Mouse (Mus musculus) midbrain, embryonic 12.5 days (tissue): ENCODE measurements around the gene Psmd2. TPM values are rescaled to one million over a fixed set of nuclear protein-coding genes. Genes with fewer than 3 reads are reported as not detected.

Source experiments
- ATAC-seq: fragments of 200-750 bp; cut with Nextera tagmentation; 2 replicates; pipeline ENCODE4 v1.8.0; 2017; ENCODE audit warnings: low read depth, moderate TSS enrichment, moderate library complexity; ENCODE audit not compliant: low FRiP score
- H3K27ac ChIP-seq: fragments of 300-500 bp; sonication (generic); replicated peaks from 2 replicates; pipeline ENCODE4 v1.5.1; 2016; ENCODE audit warnings: mild to moderate bottlenecking
- H3K27me3 ChIP-seq: fragments of 300-500 bp; sonication (generic); 2 replicates; pipeline ENCODE4 v1.6.1; 2016; ENCODE audit warnings: mild to moderate bottlenecking
- H3K36me3 ChIP-seq: fragments of 300-500 bp; sonication (generic); 2 replicates; pipeline ENCODE4 v1.6.1; 2016
- H3K4me1 ChIP-seq: fragments of 300-500 bp; sonication (generic); 2 replicates; pipeline ENCODE4 v1.6.1; 2016
- H3K4me2 ChIP-seq: fragments of 300-500 bp; sonication (generic); replicated peaks from 2 replicates; pipeline ENCODE4 v1.6.1; 2016; ENCODE audit warnings: mild to moderate bottlenecking, moderate library complexity
- H3K4me3 ChIP-seq: fragments of 300-500 bp; sonication (generic); 2 replicates; pipeline ENCODE4 v1.5.1; 2016; ENCODE audit warnings: mild to moderate bottlenecking
- H3K9ac ChIP-seq: fragments of 300-500 bp; sonication (generic); replicated peaks from 2 replicates; pipeline ENCODE4 v1.6.1; 2016; ENCODE audit warnings: mild to moderate bottlenecking, moderate library complexity
- H3K9me3 ChIP-seq: fragments of 300-500 bp; sonication (generic); 2 replicates; pipeline ENCODE4 v1.6.1; 2016; ENCODE audit warnings: mild to moderate bottlenecking
- WGBS: fragments of 180-500 bp; shearing (Covaris S2); methylation state at CpG from one replicate; pipeline ENCODE4 v1.1.7; 2016; 5-methylcytosine and 5-hydroxymethylcytosine counted together
- polyA plus RNA-seq: library from polyadenylated mRNA; unstranded; fragments of >200 nt; fragmentation: Nextera tagmentation; extraction: Ambion mirVana; gene quantifications from 2 replicates; pipeline ENCODE4 v1.2.1, GENCODE M21; 2016

Gene Psmd2
- polyA plus RNA-seq, 1 experiment from 2014 or later = 443 TPM

DNA sequence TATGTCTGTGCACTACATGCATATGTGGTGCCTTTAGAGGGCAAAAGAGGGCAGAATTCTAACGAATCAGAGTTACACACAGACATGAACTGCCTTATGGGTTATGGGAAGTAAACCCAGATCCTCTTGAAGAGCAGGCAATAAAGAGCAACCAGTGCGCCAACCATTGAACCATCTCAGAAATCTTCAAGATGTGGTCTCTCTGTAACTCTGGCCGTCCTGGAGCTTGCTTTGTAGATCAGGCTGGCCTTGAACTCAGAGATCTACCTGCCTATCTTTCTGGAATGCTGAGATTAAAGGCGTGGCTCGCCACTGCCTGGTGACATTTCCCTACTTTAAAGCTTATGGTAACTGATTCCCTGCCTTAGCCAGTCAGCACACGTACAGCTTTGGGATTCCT is 20.4 kb downstream of the Psmd2 start:
- H3K27ac ChIP-seq = no peak overlapping the region
- peak overlapping the region; percentile 90 for H3K4me2 ChIP-seq
- H3K36me3 ChIP-seq = peaks cover 21% of the 10 kb centered on the region
- H3K4me3 ChIP-seq = peak overlapping the region; percentile 93; the same call in 1 of the 2 replicates
- WGBS = 29% methylated on average over 6 of the region's 6 CpGs
- ATAC-seq = 0 out of 2 replicates have a peak, but pooled peaks have one; percentile 7
- no peak overlapping the region; the same call in 1 of the 2 replicates for H3K9ac ChIP-seq
- peaks cover 19% of the 10 kb centered on the region for H3K4me1 ChIP-seq
- H3K9me3 ChIP-seq = no peaks in the 10 kb centered on the region
- H3K27me3 ChIP-seq = no peaks in the 10 kb centered on the region

DNA sequence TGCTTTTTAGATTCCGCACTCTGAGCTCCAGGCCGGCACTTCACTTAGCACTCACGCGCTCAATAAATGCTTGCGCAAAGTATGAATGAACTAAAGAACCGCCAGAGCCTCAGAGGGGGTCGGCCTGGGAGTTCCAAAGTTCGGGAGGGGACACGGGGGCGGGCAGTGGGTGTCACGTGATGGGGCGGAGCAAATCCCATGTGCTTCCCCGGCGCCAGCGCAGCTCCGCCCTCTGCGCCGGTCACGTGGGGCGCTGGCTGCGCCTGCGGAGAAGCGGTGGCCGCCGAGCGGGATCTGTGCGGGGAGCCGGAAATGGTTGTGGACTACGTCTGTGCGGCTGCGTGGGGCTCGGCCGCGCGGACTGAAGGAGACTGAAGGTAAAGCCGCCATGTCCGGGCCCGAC is 21.0 kb downstream of the Psmd2 start:
- under 1% methylated on average over 35 of the region's 38 CpGs for WGBS
- Histone ChIP-seq H3K36me3 (peaks cover 27% of the 10 kb centered on the region), H3K9me3 (no peaks in the 10 kb centered on the region), H3K4me3 (peak overlapping the region; percentile 93), H3K4me2 (peak overlapping the region; percentile 90), H3K27ac (peak overlapping the region; percentile 95), H3K27me3 (no peaks in the 10 kb centered on the region), H3K9ac (peak overlapping the region; percentile 97), H3K4me1 (peaks cover 19% of the 10 kb centered on the region)
- peak; percentile 96 for ATAC-seq

DNA sequence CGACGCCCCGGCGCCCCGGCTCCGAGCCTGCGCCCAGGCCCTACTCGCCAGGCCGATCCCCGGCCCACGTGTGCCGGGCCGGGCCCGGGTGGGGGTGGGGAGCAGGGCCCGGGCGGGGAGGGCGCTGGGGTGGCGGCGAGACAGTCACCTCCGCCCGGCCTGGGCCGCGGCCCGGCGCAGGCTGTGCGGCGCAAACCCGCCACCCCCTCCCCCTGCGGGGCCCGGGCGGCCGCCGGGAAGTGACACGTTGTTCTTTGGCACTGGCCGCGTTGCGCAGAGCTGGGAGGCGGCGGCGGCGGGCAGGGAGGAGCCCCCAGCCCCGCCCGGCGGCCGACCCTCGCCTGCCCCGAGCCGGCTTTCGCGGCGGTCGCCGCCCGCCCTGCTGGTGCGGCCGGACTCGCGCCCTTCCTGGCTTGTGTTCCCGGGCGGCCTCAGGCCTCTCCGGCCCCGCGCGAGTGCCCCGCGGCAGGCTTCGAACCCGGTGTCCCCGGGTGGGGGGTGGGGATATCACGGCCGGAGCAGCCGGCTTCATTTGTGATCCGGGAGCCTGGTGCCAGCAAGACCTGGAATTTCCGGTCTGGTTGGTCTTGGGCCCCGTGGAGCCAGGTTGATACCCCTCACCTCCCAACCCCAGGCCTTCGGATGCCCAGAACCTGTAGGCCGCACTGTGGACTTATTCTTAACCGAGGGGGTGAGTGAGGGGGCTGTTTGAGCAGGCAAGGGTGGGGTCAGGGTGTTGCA is 21.7 kb downstream of the Psmd2 start:
- H3K9ac ChIP-seq = peak overlapping the region; percentile 97
- H3K9me3 ChIP-seq = no peaks in the 10 kb centered on the region
- peak overlapping the region; percentile 95 for H3K27ac ChIP-seq
- peak; percentile 86 for ATAC-seq
- peak overlapping the region; percentile 93 for H3K4me3 ChIP-seq
- under 1% methylated on average over 40 of the region's 78 CpGs for WGBS
- peak overlapping the region; percentile 90 for H3K4me2 ChIP-seq
- peaks cover 19% of the 10 kb centered on the region for H3K4me1 ChIP-seq
- H3K27me3 ChIP-seq = no peaks in the 10 kb centered on the region
- H3K36me3 ChIP-seq = peaks cover 34% of the 10 kb centered on the region

DNA sequence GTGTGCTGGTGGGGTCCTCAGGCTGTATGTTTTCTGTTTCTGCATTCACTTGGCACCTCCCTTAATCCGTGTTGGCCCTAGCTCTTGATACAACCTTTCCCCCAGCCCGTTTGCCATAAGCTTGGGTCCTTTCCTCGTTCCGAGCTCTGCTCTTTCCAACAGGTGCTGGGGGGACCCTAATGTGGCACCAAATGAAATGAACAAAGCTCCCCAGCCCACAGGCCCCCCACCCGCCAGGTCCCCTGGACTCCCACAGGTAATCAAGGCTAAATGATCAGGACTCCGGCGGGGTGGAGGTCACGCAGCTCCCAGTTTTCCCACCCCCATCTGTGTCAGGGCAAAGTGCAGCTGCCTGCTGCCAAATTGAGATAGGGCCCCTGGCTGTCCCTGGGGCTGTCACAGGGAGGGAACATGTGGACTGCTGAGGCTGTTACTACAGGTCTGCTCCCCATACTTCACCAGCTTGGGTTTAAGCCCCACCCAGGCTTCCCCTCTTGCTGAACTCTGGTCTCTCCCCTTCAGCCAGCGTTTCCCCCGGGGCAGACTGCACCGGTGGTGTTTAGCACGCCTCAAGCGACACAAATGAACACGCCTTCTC is 22.4 kb downstream of the Psmd2 start:
- Histone ChIP-seq H3K4me3 (peak overlapping the region; percentile 93), H3K9me3 (no peaks in the 10 kb centered on the region), H3K36me3 (peaks cover 40% of the 10 kb centered on the region), H3K27ac (peak overlapping the region; percentile 95), H3K9ac (peak overlapping the region; percentile 97), H3K4me1 (peaks cover 19% of the 10 kb centered on the region), H3K4me2 (peak overlapping the region; percentile 90), H3K27me3 (no peaks in the 10 kb centered on the region)
- WGBS = 19% methylated on average over 14 of the region's 14 CpGs
- no peak for ATAC-seq

GRCm38 (mm10) chr16:20675213-20675612 is 23.8 kb downstream of the Psmd2 start:
- no peaks in the 10 kb centered on the region for H3K27me3 ChIP-seq

GRCm38 (mm10) chr16:20676702-20677101 is 25.2 kb downstream of the Psmd2 start:
- Histone ChIP-seq H3K4me3 (no peak overlapping the region), H3K9me3 (no peaks in the 10 kb centered on the region), H3K4me2 (no peak overlapping the region), H3K27ac (no peak overlapping the region), H3K4me1 (peaks cover 19% of the 10 kb centered on the region), H3K36me3 (peaks cover 69% of the 10 kb centered on the region), H3K9ac (no peak overlapping the region), H3K27me3 (no peaks in the 10 kb centered on the region)
- WGBS = 89% methylated on average over 4 of the region's 4 CpGs
- no peak for ATAC-seq

More at GRCm38 (mm10) chr16:20675213-20675612, 23.8 kb downstream of the Psmd2 start:
- no peak overlapping the region for H3K27ac ChIP-seq
- peaks cover 54% of the 10 kb centered on the region for H3K36me3 ChIP-seq
- H3K9me3 ChIP-seq = no peaks in the 10 kb centered on the region
- 0 out of 2 replicates have a peak overlapping the region, but pooled peaks have one; percentile 13 for H3K9ac ChIP-seq
- no peak overlapping the region for H3K4me3 ChIP-seq
- no peak for ATAC-seq
- peak overlapping the region; percentile 90; the same call in 1 of the 2 replicates for H3K4me2 ChIP-seq
- 95% methylated on average over 6 of the region's 6 CpGs for WGBS
- peaks cover 19% of the 10 kb centered on the region for H3K4me1 ChIP-seq

DNA sequence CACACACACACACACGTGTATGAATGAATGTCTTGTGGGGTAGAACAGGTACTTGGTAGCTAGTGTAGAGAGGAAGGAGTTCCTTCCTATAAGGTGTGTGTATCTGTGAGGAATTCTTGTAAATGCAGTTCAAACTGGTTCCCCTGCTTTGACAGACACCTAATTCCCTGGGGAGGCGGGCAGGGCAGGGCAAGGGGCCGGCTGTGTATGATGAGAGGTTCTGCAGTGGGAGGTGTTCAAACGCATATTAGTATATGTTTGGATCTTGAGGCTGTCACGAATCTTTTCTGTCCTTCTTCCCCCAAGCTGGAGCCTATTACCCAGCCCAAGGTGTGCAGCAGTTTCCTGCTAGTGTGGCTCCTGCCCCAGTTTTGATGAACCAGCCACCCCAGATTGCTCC is 25.9 kb downstream of the Psmd2 start:
- 86% methylated on average over 5 of the region's 5 CpGs for WGBS
- no peak overlapping the region for H3K9ac ChIP-seq
- no peak overlapping the region for H3K27ac ChIP-seq
- H3K36me3 ChIP-seq = peaks cover 76% of the 10 kb centered on the region
- ATAC-seq = no peak
- H3K4me3 ChIP-seq = no peak overlapping the region
- no peaks in the 10 kb centered on the region for H3K9me3 ChIP-seq
- H3K4me2 ChIP-seq = no peak overlapping the region
- no peaks in the 10 kb centered on the region for H3K27me3 ChIP-seq
- H3K4me1 ChIP-seq = peaks cover 19% of the 10 kb centered on the region

DNA sequence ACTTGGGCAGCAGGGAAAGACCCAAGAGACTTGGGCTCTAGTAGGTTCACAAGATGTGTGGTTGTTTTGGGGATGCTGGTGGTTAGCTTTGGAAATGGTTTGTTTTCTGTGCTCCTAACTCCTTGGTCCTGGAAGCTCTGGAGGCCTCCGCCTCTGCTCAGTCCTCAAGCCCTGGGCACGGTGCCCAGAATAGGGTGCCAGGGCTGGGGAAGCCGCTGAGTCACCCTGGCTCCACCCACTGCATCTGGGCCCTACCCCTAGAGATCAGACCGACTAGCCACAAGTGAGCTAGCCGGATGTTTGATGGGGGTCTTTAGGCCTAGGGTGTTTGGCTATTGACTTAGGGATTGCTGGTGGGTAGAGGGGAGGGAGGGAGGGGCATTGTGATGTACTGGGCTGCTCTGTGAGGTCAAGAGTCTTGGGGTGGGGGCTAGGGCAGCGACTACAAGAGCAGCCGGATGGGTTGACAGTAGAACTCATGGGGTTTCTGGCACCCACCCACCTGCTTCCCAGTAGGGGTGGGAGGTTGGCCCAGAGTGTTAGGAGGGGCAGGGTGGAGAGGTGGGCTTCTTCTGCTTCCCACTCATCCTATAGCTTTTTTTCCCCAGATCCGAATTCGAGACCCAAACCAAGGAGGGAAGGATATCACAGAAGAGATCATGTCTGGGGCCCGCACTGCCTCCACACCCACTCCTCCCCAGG is 26.7 kb downstream of the Psmd2 start:
- peaks cover 19% of the 10 kb centered on the region for H3K4me1 ChIP-seq
- 89% methylated on average over 10 of the region's 10 CpGs for WGBS
- no peak overlapping the region for H3K4me3 ChIP-seq
- H3K9me3 ChIP-seq = no peaks in the 10 kb centered on the region
- H3K27me3 ChIP-seq = no peaks in the 10 kb centered on the region
- H3K9ac ChIP-seq = no peak overlapping the region
- ATAC-seq = no peak
- H3K27ac ChIP-seq = no peak overlapping the region
- peaks cover 83% of the 10 kb centered on the region for H3K36me3 ChIP-seq
- H3K4me2 ChIP-seq = no peak overlapping the region

- Histone ChIP-seq H3K9me3 (no peaks in the 10 kb centered on the region), H3K4me3 (no peak overlapping the region), H3K27me3 (peaks cover 9% of the 10 kb centered on the region; the same call in 1 of the 2 replicates), H3K9ac (no peak overlapping the region), H3K4me2 (no peak overlapping the region), H3K27ac (no peak overlapping the region), H3K36me3 (peaks cover 61% of the 10 kb centered on the region), H3K4me1 (peaks cover 33% of the 10 kb centered on the region)
- no peak for ATAC-seq
- 91% methylated on average over 3 of the region's 3 CpGs for WGBS
These were observed 39.3 kb downstream of the Psmd2 start for GRCm38 (mm10) chr16:20690774-20691173.

DNA sequence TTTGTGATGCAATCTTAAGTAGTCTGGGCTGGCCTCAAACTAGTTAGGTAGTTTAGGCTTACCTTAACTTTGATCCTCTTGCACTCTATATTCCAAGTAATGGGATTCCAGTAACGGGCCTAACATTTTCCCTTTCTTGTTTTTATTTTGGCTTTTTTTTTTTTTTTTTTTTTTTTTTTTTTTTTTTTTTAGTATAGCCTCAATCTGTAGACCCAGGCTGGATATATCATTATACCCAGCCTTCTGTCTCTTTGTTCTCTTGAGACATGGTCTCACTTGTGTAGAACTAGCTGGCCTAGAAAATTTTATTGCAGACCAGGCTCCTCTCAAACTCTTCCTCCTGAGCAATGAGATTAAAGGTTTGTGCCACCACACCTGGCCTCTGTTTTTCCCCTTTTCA is 40.2 kb downstream of the Psmd2 start:
- peaks cover 53% of the 10 kb centered on the region for H3K36me3 ChIP-seq
- WGBS = 94% methylated on average over 1 of the region's 1 CpGs
- H3K9me3 ChIP-seq = no peaks in the 10 kb centered on the region
- H3K4me2 ChIP-seq = no peak overlapping the region
- H3K4me1 ChIP-seq = peaks cover 39% of the 10 kb centered on the region
- no peak for ATAC-seq
- H3K9ac ChIP-seq = no peak overlapping the region
- H3K4me3 ChIP-seq = no peak overlapping the region
- H3K27ac ChIP-seq = no peak overlapping the region
- peaks cover 9% of the 10 kb centered on the region; the same call in 1 of the 2 replicates for H3K27me3 ChIP-seq

DNA sequence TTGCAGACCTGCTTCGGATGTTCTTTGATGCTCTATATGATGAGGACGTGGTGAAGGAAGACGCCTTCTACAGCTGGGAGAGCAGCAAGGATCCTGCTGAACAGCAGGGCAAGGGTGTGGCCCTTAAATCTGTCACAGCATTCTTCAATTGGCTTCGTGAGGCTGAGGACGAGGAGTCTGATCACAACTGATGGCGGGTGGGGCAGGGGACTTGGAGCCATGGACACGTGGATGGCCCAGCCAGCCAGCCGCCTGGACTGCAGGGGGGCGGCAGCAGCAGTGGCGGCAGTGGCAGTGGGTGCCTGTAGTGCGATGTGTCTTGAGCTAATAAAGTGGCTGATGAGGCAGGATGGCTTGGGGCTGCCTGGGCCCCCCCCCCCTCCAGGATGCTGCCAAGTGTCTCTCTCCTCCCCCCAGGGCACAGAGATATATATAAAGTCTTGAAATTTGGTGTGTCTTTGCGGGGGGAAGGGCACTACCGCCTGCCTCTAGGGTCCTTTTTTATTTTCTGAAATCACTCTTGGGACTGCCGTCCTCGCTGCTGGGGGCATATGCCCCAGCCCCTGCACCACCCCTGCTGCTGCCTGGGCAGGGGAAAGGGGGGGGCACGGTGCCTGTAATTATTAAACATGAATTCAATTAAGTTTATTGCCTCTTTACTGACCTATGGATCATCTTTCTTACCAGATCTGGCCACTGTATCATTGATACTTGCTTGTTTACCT is 41.0 kb downstream of the Psmd2 start:
- peaks cover 9% of the 10 kb centered on the region; the same call in 1 of the 2 replicates for H3K27me3 ChIP-seq
- 0 out of 2 replicates have a peak overlapping the region, but pooled peaks have one; percentile 34 for H3K9ac ChIP-seq
- peaks cover 45% of the 10 kb centered on the region for H3K36me3 ChIP-seq
- H3K27ac ChIP-seq = peak overlapping the region; percentile 90
- peak overlapping the region; percentile 78 for H3K4me2 ChIP-seq
- WGBS = 42% methylated on average over 14 of the region's 16 CpGs
- H3K9me3 ChIP-seq = no peaks in the 10 kb centered on the region
- H3K4me1 ChIP-seq = peaks cover 42% of the 10 kb centered on the region
- peak overlapping the region; percentile 66; the same call in 1 of the 2 replicates for H3K4me3 ChIP-seq
- ATAC-seq = no peak
